Mouse (Mus musculus): ENCODE measurements around the gene Fam193a. TPM values are rescaled to one million over a fixed set of nuclear protein-coding genes. Genes with fewer than 3 reads are reported as not detected.

Fam193a gene
- total RNA-seq, 2 experiments from 2014 or later = 47.7 to 50.8 TPM

DNA sequence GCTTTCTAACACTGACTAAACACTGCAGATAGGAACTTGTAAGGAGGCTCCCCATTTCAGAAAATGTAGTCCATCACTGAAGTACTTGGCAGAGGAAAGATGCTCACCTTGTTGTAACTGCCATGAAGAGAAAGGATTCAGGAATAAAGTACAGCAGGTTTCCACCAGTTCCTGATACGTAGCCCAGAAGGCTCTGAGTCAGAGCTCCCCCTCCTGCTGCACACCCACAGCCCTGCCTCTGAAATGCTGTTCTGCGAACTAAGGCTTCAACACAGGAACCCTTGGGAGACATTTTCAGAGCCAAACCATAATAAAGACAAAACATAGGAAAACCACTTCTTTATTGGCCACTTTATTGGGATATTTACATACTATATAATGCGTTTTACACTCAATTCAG lies 64.5 kb downstream of the Fam193a start:
- intact Hi-C loops (cut with DNase I) = no loop called here
- no peak for DNase-seq (ENCODE audit: extremely low spot score in 1 of 2, low spot score in 2 of 2)

DNA sequence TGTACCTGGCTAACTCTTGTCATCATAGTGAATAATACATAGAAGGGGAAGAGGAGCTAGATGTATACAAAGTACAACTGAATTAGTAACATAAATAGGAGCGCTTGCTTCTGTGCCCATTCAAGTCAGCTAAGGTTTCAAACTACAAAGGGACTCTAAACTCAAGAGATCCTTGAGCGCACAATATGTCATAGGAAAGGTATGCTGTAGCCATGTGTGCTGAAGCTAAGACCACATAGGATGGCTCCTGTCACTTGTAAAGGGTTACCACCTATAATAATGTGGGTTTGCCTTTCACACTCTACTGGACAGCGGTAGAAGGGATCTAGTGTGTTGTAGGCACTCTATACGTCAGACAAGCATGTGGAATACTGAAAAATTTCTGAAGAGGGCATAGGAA lies 68.3 kb downstream of the Fam193a start:
- intact Hi-C loops (cut with DNase I) = no loop called here
- DNase-seq (ENCODE audit: extremely low spot score in 1 of 2, low spot score in 2 of 2) = no peak

DNA sequence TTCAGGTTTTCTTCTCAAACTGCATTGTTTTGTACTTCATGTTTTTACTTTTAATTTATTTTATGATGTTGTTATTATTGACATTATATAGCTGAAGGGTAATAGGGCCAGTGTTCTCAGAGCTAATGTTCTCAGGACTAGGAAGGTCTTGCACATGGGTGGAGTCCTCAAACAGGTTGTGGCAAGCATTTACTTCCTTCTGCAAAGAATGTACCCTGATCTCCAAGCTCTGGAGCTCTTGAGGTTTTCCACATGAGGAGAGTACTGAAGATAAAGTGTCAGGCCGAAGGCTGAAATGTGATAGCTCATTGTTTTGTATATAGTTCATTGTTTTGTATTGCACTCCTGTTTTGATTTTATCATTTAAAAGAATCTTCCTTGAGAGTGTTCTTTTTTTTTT lies 68.9 kb downstream of the Fam193a start:
- intact Hi-C loops (cut with DNase I) = no loop called here
- DNase-seq (ENCODE audit: extremely low spot score in 1 of 2, low spot score in 2 of 2) = no peak

DNA sequence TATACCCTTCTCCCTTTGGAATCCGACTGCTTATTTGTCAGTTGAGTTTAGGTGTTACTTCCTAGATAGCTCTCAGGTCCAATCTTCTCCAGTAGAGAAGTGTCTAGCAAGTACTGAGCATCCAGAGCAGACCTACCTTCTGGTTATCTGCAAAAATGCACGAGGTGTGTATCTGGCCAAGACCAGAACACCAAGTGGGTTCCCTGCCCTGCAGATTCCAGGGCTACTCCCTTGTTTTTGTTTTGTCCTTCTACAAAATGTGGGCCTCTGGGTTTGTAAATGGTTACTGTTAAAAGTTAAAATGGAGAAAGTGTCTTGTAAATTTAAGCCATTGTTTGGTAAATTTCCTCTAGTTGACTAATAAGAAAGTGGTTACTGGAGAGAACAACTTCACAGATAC lies 70.0 kb downstream of the Fam193a start:
- no peak for DNase-seq (ENCODE audit: extremely low spot score in 1 of 2, low spot score in 2 of 2)
- intact Hi-C loops (cut with DNase I) = no loop called here

DNA sequence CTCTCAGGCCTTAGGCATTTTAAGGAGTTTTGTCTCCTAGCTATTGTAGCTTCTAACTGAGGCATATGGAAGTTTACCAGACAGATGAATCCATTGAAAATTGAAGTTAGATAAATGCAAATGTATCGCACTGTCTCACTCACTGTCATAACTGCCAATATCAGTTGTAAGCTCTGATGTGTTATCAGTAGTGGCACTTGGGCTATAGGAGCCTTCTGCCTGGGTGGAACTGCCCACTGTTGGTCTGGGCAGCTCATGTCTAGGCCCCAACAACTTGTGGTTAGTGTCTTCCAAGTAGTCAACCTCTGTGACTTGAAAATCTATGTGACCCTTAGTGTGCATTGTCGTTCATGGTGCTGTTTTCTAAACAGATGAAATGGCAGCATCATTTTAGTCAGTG lies 72.1 kb downstream of the Fam193a start:
- intact Hi-C loops (cut with DNase I) = no loop called here
- no peak for DNase-seq (ENCODE audit: extremely low spot score in 1 of 2, low spot score in 2 of 2)

DNA sequence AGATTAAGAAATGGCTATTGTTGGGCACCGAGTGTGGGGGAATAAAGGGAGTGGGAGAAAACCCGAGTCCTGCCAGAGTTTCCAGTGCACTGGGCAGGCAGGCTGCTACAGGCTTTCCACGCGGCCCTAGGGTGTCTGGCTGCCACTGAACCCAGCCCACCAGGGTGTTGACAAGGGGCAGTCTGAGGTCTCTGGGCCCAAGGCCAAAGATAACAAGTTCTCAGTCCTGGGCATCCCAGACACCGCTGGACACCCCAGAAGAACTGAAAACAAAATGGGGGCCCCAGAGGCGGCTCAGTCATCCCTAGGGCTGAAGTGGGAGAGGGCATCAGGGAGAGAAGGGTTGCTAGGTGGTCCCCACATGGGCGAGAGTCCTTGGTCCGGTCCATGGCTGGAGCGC lies 76.5 kb downstream of the Fam193a start:
- intact Hi-C loops (cut with DNase I) = no loop called here
- peak in 1 of 2 experiments; percentile 21 for DNase-seq (ENCODE audit: extremely low spot score in 1 of 2, low spot score in 2 of 2)

DNA sequence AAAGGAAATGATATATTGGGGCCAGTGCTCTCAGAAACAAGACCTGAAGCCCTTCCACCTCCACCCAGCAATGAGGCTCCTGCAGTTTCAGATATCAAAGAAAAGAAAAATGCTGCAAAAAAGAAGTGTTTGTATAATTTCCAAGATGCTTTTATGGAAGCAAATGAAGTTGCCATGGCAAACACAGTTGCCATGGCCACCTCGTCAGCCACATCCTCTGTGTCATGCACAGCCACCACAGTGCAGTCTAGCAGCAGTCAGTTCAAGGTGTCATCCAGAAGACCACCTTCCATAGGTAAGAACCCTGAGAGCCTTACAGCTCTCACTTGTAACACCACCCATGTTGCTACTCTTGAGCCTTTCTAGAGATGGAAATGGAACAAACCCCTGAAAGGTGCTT lies 89.3 kb downstream of the Fam193a start:
- peak in 1 of 2 experiments; percentile 9 for DNase-seq (ENCODE audit: extremely low spot score in 1 of 2, low spot score in 2 of 2)
- intact Hi-C loops (cut with DNase I) = no loop called here

DNA sequence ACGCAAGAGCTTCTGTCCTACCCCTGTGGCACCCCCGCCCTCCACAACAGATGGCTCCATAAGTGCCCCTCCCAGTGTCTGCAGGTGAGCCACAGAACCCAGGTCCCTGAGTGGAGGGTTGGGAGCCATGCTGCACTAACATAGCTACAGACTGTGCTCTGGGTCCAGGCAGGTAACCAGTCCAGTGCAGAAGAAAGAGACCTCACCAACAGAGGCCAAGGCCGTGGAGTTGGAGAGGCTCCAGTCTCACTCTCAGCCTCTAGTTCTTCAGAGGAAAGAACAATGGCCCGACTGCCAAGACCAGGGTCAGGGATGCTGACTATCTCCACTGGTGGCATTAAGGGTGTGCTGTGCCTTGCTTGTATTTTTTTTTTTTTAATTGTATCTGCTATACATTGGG lies 91.6 kb downstream of the Fam193a start:
- intact Hi-C loops (cut with DNase I) = no loop called here
- no peak for DNase-seq (ENCODE audit: extremely low spot score in 1 of 2, low spot score in 2 of 2)

DNA sequence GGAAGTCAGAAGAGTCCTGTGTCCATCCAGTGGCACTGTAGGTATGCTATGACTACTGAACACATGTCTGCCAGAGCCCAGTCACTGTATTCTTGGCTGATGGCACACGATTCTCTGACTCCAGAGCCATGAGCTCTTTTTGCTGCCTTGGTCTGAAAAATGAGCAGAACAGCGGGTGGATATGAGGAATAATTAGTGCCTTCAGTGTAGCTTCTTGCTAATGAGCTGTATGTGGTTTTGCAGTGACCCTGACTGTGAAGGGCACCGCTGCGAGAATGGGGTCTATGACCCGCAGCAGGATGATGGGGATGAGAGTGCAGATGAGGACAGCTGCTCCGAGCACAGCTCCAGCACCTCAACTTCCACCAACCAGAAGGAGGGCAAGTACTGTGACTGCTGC lies 92.1 kb downstream of the Fam193a start:
- no peak for DNase-seq (ENCODE audit: extremely low spot score in 1 of 2, low spot score in 2 of 2)
- intact Hi-C loops (cut with DNase I) = no loop called here

DNA sequence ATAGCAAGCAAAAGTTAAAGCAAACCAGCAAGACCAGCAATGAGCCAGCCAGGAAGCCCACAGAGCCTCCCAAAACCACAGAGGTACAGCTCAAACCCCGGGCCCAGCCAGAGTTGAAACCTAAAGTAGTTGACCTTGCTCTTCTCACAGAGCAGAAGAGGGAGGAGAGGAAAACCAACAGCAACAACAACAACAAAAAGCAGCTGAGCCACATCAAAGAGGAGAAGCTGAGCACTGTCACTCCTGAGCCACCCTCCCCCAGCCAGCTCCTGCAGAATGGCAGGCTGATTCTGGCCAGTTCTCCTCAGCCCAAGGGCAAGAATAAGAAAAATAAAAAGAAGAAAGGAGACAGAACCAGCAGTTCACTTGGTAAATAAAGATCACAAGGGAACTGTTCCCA lies 96.3 kb downstream of the Fam193a start:
- intact Hi-C loops (cut with DNase I) = no loop called here
- DNase-seq (ENCODE audit: extremely low spot score in 1 of 2, low spot score in 2 of 2) = peak in 1 of 2 experiments; percentile 61

DNA sequence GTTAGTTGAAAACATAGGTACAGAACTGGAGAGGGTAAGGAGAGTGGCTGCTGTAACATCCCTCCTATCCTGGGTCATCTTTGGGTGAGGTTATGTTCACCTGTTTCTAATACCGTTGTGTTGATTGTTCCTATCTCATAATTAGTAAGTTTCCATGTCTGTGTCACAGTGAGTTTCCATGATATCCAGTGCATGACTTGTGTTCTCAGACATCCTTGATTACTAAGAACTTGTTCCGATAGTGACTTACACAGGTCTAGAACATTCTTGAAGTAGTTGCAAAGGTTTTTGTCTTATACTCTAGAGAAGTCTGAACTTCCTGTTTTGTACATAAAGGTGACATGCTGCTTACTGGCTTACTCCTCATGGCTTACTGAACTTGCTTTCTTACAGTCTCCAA lies 96.9 kb downstream of the Fam193a start:
- intact Hi-C loops (cut with DNase I) = no loop called here
- no peak for DNase-seq (ENCODE audit: extremely low spot score in 1 of 2, low spot score in 2 of 2)

DNA sequence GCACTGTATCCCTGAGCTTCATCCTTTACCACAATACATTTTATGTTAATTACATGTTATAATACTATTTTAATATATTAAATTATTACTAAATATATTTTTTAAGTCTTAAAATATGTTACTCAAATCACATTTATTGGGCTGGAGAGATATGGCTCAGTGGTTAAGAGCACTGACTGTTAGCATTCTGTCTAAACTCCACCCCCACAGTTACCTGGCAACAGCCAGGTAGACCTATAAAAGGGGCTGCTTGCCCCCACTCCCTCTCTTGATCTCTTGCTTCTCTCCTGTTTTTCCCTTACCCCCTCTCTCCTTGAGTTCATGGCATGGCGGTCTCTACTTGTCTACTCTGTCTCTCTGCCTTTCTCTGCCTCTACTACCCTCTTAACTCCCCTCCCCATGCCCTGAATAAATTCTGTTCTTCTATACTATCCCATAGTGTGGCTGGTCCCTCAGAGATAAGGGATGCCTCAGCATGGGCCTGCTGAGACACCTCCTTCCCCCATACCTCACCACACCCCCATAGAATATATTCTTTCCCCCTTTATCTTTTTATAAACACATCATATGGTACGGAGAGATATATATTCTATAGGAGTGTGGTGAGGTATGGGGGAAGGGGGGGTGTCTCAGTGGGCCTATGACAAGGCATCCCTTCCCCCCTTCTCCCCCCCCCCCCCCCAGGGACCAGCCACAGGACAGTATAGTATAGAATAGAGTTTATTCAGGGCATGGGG lies 98.5 kb downstream of the Fam193a start:
- intact Hi-C loops (cut with DNase I) = no loop called here
- DNase-seq (ENCODE audit: extremely low spot score in 1 of 2, low spot score in 2 of 2) = no peak

DNA sequence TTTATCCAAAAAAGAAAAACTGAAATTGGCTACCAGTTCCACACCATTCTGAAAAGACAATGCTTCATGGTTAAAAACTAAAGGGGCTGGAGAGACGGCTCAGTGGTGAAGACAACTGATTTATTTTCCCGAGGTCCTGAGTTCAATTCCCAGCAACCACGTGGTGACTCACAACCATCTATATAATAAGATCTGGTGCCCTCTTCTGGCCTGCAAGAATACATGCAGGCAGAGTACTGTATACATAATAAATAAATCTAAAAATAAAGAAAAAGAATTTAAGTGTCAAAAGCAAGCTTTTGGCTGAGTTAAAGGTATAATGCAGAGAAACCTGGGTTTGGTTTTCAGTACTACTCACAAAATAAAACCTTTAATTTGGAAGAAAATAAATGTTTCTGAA lies 111.2 kb downstream of the Fam193a start:
- DNase-seq (ENCODE audit: extremely low spot score in 1 of 2, low spot score in 2 of 2) = no peak
- intact Hi-C loops (cut with DNase I) = no loop called here

DNA sequence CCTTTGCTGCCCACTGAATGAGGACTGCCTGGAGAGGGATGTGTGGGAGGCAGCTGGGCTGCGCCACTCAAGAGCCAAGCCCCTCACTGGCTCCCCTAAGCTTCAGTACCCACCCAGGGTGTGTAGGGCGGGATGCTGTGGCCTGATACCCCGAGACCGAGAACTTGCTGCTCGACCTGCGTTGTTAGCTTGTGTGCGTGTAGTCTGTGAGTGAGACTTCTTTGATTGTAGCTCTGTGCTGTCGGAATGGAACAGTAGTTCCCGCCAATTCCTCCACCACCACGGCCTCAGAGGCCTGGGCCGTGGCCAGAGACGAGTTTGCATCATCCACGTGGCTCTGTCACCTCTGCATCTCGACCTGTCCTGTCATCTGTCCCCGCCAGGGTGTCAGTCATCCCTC lies 116.0 kb downstream of the Fam193a start:
- intact Hi-C loops (cut with DNase I) = no loop called here

DNA sequence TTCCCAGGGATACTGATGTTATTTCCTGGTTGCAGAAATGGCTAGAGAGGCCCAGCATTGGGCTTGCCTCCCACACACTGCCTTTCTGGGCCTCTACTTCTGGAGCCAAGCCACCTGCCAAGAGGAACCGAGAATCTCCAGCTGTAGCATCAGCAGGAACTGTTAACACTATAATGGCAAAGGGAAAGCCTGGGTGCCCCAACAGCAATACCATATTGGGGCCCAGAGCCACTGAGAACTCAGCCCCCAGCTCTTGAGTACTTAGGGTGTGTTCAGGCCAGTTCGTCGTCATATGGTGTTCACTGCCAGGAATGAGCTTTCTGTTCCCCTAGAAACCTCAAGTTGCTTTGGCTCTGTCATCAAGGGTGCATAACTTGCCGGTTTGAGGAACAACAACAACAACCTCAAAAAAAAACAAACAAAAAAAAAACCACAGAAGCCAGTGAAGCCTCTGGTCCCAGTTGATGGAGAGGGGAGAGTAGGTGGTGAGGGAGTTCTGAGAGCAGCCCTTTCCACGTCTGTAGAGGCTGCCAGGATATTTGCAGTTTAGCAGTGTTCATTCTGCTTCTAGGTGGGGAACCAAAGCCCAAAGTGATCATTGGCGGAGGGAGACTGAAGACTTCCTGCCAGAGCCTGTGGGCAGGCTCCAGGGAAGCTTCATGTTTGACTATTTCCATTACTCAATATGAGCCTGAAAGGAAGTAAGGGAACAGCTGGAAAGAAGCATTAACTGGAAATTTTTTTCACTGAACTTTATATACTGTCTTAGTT lies 117.8 kb downstream of the Fam193a start:
- DNase-seq (ENCODE audit: extremely low spot score in 1 of 2, low spot score in 2 of 2) = no peak

More for the DNA sequence above, 116.0 kb downstream of the Fam193a start:
- DNase-seq (ENCODE audit: extremely low spot score in 1 of 2, low spot score in 2 of 2) = no peak

DNA sequence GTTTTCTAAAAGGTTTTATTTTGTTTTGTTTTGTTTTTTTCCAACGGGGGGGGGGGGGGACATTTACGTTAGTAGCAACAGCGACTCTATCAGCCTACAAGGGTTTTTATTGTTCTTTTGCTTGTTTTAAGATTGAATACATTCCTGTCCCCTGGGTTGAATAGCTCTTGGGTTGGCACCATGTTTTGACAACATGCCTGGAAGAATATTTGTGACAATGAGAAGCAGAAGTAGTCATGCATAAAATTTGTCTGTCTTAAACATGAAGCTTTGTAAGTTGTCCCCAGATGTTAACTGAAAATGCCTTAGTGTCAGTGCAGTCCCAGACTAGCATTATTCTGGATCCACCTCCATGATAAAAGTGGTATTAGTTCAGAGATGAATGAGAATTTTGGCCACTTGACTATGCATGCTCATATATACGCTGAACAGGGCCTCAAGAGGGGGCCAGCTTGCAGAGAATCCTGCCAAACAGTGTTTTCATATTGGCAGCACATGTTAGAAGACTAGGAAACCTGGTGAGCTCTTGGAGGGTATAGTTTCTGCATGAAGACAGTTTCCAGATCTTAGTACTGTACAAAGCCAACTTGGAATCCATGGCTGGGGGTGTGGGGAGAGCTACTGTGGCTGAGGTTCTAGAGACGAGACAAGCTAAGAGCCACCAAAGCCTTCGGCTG lies 119.1 kb downstream of the Fam193a start:
- DNase-seq (ENCODE audit: extremely low spot score in 1 of 2, low spot score in 2 of 2) = no peak
- intact Hi-C loops (cut with DNase I) = no loop called here

More for the DNA sequence above, 117.8 kb downstream of the Fam193a start:
- intact Hi-C loops (cut with DNase I) = no loop called here

DNA sequence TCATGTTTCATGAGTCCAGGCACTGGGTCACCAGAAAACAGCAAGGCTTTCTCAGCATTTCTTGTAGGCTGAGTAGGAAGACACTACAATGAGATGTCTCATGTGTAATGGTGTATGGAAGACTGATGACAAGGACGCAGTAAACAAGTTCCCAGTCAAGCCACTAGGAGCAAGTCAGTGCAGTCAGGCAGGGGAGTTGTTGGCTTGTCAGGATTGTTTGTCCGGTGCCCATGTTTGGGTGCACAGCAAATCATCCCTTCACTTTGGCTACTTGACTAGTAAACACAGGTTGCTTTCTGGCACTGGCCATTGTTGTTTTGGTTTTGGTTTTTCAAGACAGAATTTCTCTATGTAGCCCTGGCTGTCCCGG lies 119.7 kb downstream of the Fam193a start:
- intact Hi-C loops (cut with DNase I) = no loop called here
- no peak for DNase-seq (ENCODE audit: extremely low spot score in 1 of 2, low spot score in 2 of 2)

DNA sequence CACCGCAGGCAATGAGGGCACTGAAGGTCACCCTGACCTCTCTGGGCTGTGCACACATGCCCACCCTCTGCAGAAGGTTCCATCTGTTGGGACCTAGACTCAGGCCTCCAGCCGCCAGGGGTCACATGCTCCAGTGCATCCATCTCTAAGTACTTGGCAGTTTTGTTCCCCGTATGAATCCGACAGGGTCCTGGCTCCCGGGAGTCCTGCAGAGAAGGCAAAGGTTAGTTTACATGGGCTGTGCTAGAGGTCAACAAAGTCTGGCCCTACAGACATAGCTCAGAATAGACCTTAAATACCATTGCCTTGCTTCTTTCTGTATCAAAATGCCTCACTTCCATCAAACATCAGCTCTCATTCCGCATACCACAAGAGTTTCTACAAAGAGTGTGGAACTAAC lies 127.0 kb downstream of the Fam193a start:
- no peak for DNase-seq (ENCODE audit: extremely low spot score in 1 of 2, low spot score in 2 of 2)
- intact Hi-C loops (cut with DNase I) = no loop called here

DNA sequence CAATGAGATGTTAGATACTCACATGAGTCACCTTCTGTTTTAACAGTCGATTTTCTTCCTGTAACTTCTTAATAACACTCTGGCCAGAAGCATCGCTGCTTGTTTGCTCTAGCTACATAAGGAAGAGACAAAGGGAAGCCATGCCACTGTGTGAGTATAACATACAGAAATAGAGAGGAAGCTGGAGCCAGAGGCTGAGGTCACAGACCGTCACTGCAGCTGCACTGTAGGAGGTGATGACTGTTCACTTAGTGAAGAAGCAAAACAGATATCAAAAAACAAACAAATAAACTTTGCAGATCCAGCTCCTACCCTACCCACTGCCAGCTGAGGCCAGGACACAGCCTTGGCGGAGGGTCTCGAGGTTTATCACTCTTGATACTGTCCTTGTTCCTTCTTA lies 131.2 kb downstream of the Fam193a start:
- DNase-seq (ENCODE audit: extremely low spot score in 1 of 2, low spot score in 2 of 2) = no peak
- intact Hi-C loops (cut with DNase I) = no loop called here

DNA sequence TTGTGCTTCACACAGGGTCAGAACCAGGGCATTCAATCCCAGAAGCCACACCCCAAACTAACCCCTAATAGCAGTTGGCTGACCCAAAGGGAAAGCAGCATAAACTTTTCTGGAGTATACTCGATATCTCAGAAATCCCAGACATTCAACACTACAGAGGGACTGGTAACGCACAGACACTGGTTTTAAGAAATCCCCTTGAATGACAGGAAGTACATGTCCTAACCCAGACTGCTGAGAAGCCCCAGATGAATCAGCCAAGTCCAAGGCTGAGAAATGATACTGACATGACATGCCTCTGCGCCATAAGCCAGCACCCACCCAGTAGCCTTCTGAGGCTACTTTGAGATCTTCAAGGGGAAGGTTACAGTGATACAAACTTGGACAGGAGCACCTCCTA lies 131.9 kb downstream of the Fam193a start:
- intact Hi-C loops (cut with DNase I) = no loop called here
- DNase-seq (ENCODE audit: extremely low spot score in 1 of 2, low spot score in 2 of 2) = no peak

All from left cerebral cortex, postnatal 10 days (tissue).